Mouse (Mus musculus) kidney, embryonic 14.5 days (tissue): Measurements from ENCODE around the gene Sorcs1. TPM values are rescaled to one million over a fixed set of nuclear protein-coding genes. Genes with fewer than 3 reads are reported as not detected.

Experiments used
- ATAC-seq: fragments of 200-750 bp; cut with Nextera tagmentation; 2 replicates; pipeline ENCODE4 v1.8.0; 2017; ENCODE audit warnings: moderate number of reproducible peaks, mild to moderate bottlenecking, moderate TSS enrichment, moderate library complexity; ENCODE audit not compliant: low FRiP score, low TSS enrichment
- H3K27ac ChIP-seq: fragments of 300-500 bp; sonication (generic); 2 replicates; pipeline ENCODE4 v1.5.1; 2014; ENCODE audit warnings: low read depth, mild to moderate bottlenecking, low read length, moderate library complexity, mixed read lengths
- H3K27me3 ChIP-seq: fragments of 300-500 bp; sonication (generic); 2 replicates; pipeline ENCODE4 v1.6.1; 2014; ENCODE audit warnings: mild to moderate bottlenecking, low read length; ENCODE audit not compliant: control insufficient read depth, insufficient read depth
- H3K36me3 ChIP-seq: fragments of 300-500 bp; sonication (generic); 2 replicates; pipeline ENCODE4 v1.6.1; 2014; ENCODE audit warnings: low read length, mixed read lengths; ENCODE audit not compliant: control insufficient read depth, insufficient read depth
- H3K4me1 ChIP-seq: fragments of 300-500 bp; sonication (generic); 2 replicates; pipeline ENCODE4 v1.6.1; 2014; ENCODE audit warnings: low read length, mixed read lengths; ENCODE audit not compliant: control insufficient read depth, insufficient read depth
- H3K4me2 ChIP-seq: fragments of 300-500 bp; sonication (generic); replicated peaks from 2 replicates; pipeline ENCODE4 v1.6.1; 2014; ENCODE audit warnings: low read depth, mild to moderate bottlenecking, low read length
- H3K4me3 ChIP-seq: fragments of 300-500 bp; sonication (generic); 2 replicates; pipeline ENCODE4 v1.5.1; 2014; ENCODE audit warnings: mild to moderate bottlenecking, low read length
- H3K9ac ChIP-seq: fragments of 300-500 bp; sonication (generic); 2 replicates; pipeline ENCODE4 v1.6.1; 2014; ENCODE audit warnings: low read depth, mild to moderate bottlenecking, low read length, moderate library complexity
- H3K9me3 ChIP-seq: fragments of 300-500 bp; sonication (generic); 2 replicates; pipeline ENCODE4 v1.6.1; 2016; ENCODE audit warnings: low read length; ENCODE audit not compliant: control insufficient read depth
- WGBS: fragments of 180-500 bp; shearing (Covaris S2); extraction: QIAGEN DNeasy Blood & Tissue Kit; methylation state at CpG from one replicate; pipeline ENCODE4 v1.1.7; 2014; 5-methylcytosine and 5-hydroxymethylcytosine counted together
- microRNA-seq: library from miRNA; unstranded; fragments of <30 nt; microRNA quantifications from one replicate; pipeline ENCODE4, GENCODE M21; 2016
- polyA plus RNA-seq: library from polyadenylated mRNA; unstranded; fragments of >200 nt; fragmentation: Nextera tagmentation; extraction: Ambion mirVana; gene quantifications from 2 replicates; pipeline ENCODE4 v1.2.1, GENCODE M21; 2014

Sorcs1 gene
- polyA plus RNA-seq, 1 experiment from 2014 or later = 2.5 TPM

DNA sequence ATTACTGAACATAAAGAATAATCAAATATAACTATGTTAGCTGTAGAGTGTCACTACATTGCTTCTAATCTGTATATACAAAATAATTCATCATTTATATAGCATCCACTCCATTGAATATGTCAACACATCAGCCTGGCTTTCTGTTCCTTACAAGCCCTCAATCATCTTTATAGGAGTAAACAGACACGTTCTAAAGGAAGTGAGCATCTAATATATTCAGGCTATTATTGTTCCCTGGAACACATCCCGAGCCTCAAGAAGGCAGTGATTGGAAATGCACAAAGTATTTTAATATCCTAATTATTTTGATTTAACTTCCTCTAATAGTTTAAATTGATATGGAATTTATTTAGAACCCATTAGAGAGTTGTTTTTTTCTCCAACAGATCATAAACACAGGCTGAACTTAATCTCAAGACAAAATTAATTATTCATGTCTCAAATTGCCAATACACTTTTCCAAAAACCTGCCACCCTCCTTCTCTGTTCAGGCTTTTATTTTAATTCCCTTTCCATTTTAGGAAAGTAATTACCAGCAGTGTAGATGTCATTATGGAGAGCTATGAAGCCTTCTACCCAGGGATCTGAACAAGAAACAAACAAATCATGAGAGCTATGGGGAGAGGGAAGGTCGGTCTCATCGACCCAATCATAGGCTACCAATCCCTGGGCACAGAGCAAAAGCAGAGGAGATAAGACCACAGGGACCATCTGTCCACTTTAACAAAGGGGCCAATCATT lies 572.4 kb downstream of the Sorcs1 start:
- no peak for ATAC-seq
- no peaks in the 10 kb centered on the region for H3K9me3 ChIP-seq
- H3K27me3 ChIP-seq = no peaks in the 10 kb centered on the region
- no peaks in the 10 kb centered on the region for H3K4me1 ChIP-seq
- no peak overlapping the region for H3K27ac ChIP-seq
- no peak overlapping the region for H3K9ac ChIP-seq
- 77% methylated on average over 4 of the region's 4 CpGs for WGBS
- no peak overlapping the region for H3K4me3 ChIP-seq
- H3K36me3 ChIP-seq = no peaks in the 10 kb centered on the region
- no peak overlapping the region for H3K4me2 ChIP-seq

Small RNAs within 50 kb of the gene (microRNA-seq; reads per million reads assigned to microRNA genes)
- gene Gm27749 = not detected
